Mouse (Mus musculus) C2C12 (cell line): ENCODE measurements around the gene Fscn2.

ENCODE experiments used
- CTCF ChIP-seq: IDR thresholded peaks from one replicate; pipeline ENCODE4 v1.5.1; 2011; ENCODE audit not compliant: control insufficient read depth, insufficient read depth, insufficient read length
- USF1 ChIP-seq: IDR thresholded peaks from one replicate; pipeline ENCODE4 v1.6.1; 2011; ENCODE audit warnings: low read depth, mild to moderate bottlenecking, control low read depth, moderate library complexity

DNA sequence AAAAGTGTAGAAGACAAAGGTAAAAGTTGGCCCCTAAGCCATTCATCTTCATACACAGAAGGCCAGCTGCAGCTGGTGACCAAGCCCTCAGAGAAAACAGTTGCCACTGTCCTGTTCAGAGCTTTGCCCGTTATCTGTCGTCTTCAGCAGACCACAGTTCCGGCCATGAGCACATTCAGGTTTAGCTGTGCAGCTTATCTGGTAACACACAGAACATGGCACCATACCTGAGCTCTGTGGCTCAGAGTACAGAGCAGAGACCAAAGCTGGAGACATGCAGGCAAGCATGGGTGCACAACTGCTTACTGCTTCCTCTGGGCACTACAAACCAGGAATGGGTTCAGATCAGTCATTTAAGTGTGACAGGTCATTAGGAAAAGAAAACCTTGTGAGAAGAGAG is 44.5 kb downstream of the Fscn2 start:
- TF ChIP-seq CTCF, result no peak
- no peak for TF ChIP-seq USF1
